In the genomic region with DNA sequence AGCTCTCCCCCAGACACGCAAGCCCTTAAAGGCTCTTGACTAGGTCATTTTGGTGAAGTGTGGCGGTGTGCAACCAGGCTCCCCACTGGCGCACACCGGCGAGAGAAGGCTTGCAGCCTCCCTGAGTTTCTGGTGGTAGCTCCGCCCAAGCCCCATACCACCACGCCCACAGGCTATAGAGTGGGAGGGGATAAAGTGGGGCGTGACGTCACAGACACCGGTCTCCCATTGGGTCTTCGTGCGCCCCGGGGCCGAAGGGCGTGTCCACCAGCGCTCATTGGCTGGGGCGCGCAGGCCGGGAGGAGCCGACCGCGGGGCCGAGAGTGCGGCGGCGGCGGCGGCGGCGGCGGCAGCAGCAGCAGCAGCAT, we compare ENCODE assay signal across 8 mouse cellular contexts. TPM values are rescaled to one million over a fixed set of nuclear protein-coding genes. Genes with fewer than 3 reads are reported as not detected.
DNase-seq lines count a peak whose midpoint lies in the region; ATAC-seq and TF ChIP-seq lines count a peak whose summit lies in the region.

A gene (plus strand): TSS at position 277 of the 368 bp plus-strand sequence.

- no peak for TF ChIP-seq CTCF in ES-Bruce4 (IDR thresholded peaks at IDR 0.05; ENCODE audit: low read depth, low read length)
- TF ChIP-seq CTCF in liver, postnatal 0 days (IDR thresholded peaks at IDR 0.05; ENCODE audit: low read depth) = no peak

- ATAC-seq in cerebellum, adult (ENCODE audit: insufficient number of reproducible peaks, low FRiP score, low TSS enrichment) = peak; percentile 94
- ATAC-seq in forebrain, embryonic 13.5 days = peak; percentile 99
- ATAC-seq in liver, postnatal 0 days = peak; percentile 99
- ATAC-seq in neural tube, embryonic 14.5 days (ENCODE audit: low read depth) = peak; percentile 98

- peak; percentile 99 for DNase-seq in heart, postnatal 10 days
- DNase-seq in large intestine, adult 2 months (ENCODE audit: low read depth, low spot score) = peak; percentile 83
- peak; percentile 99 for DNase-seq in liver, postnatal 0 days
- peak; percentile 99 for DNase-seq in testis, postnatal 10 days (ENCODE audit: low spot score)

- peaks cover 28% of the 10 kb centered on the region for H3K9me3 ChIP-seq in ES-Bruce4 (replicated peaks; ENCODE audit: control insufficient read depth, insufficient read depth, low read length, poor library complexity, severe bottlenecking)
- no peaks in the 10 kb centered on the region for H3K9me3 ChIP-seq in forebrain, embryonic 13.5 days (replicated peaks)
- no peaks in the 10 kb centered on the region for H3K9me3 ChIP-seq in liver, postnatal 0 days (ENCODE audit: low read length)
- no peaks in the 10 kb centered on the region for H3K9me3 ChIP-seq in neural tube, embryonic 14.5 days (ENCODE audit: control insufficient read depth, low read length)

- H3K27ac ChIP-seq in ES-Bruce4 (ENCODE audit: insufficient read depth, low read length) = peak within 1 kb of the TSS; percentile 31
- H3K27ac ChIP-seq in forebrain, embryonic 13.5 days = peak within 1 kb of the TSS; percentile 74
- H3K27ac ChIP-seq in liver, postnatal 0 days (ENCODE audit: low read depth) = peak within 1 kb of the TSS; percentile 90
- peak within 1 kb of the TSS; percentile 88 for H3K27ac ChIP-seq in neural tube, embryonic 14.5 days (ENCODE audit: low read depth, low read length)

- 0 out of 2 replicates have a peak, but pooled peaks have one; percentile 43 for TF ChIP-seq EP300 in ES-Bruce4 (IDR thresholded peaks at IDR 0.05; ENCODE audit: insufficient read depth, low read depth, low read length)
- no peak for TF ChIP-seq EP300 in liver, postnatal 0 days (IDR thresholded peaks at IDR 0.05; ENCODE audit: low read depth)

- H3K9ac ChIP-seq in ES-Bruce4 (ENCODE audit: low read depth, poor library complexity, severe bottlenecking) = peak within 1 kb of the TSS; percentile 89
- peak within 1 kb of the TSS; percentile 83 for H3K9ac ChIP-seq in forebrain, embryonic 13.5 days
- peak within 1 kb of the TSS; percentile 83 for H3K9ac ChIP-seq in liver, postnatal 0 days (replicated peaks)
- H3K9ac ChIP-seq in neural tube, embryonic 14.5 days (replicated peaks; ENCODE audit: low read depth, low read length) = peak within 1 kb of the TSS; percentile 86

- H3K4me2 ChIP-seq in forebrain, embryonic 13.5 days = peak within 1 kb of the TSS; percentile 95
- peak within 1 kb of the TSS; percentile 99 for H3K4me2 ChIP-seq in liver, postnatal 0 days (ENCODE audit: low read depth, low read length)
- peak within 1 kb of the TSS; percentile 100 for H3K4me2 ChIP-seq in neural tube, embryonic 14.5 days (ENCODE audit: low read depth, low read length)

- TF ChIP-seq POLR2A in ES-Bruce4 (IDR thresholded peaks at IDR 0.05; ENCODE audit: insufficient read depth, low read length) = no peak

- peak within 1 kb of the TSS; percentile 77 for H3K4me3 ChIP-seq in ES-Bruce4 (ENCODE audit: low read depth, low read length)
- peak within 1 kb of the TSS; percentile 63 for H3K4me3 ChIP-seq in forebrain, embryonic 13.5 days
- peak within 1 kb of the TSS; percentile 85 for H3K4me3 ChIP-seq in liver, postnatal 0 days (ENCODE audit: low read depth, low read length)
- H3K4me3 ChIP-seq in neural tube, embryonic 14.5 days (ENCODE audit: low read depth, low read length) = peak within 1 kb of the TSS; percentile 80

- no peaks in the 10 kb centered on the region for H3K4me1 ChIP-seq in ES-Bruce4 (ENCODE audit: control insufficient read depth, insufficient read depth, low read length)
- peaks cover 12% of the 10 kb centered on the region for H3K4me1 ChIP-seq in forebrain, embryonic 13.5 days
- peaks cover 14% of the 10 kb centered on the region for H3K4me1 ChIP-seq in liver, postnatal 0 days (ENCODE audit: insufficient read depth)
- H3K4me1 ChIP-seq in neural tube, embryonic 14.5 days (ENCODE audit: control insufficient read depth, insufficient read depth, low read length) = peaks cover 5% of the 10 kb centered on the region; the same call in 1 of the 2 replicates

- H3K36me3 ChIP-seq in ES-Bruce4 (ENCODE audit: control insufficient read depth, insufficient read depth, low read length, poor library complexity, severe bottlenecking) = no peaks in the 10 kb centered on the region
- H3K36me3 ChIP-seq in forebrain, embryonic 13.5 days (ENCODE audit: poor library complexity, severe bottlenecking) = peaks cover 6% of the 10 kb centered on the region; the same call in 1 of the 2 replicates
- no peaks in the 10 kb centered on the region for H3K36me3 ChIP-seq in liver, postnatal 0 days (replicated peaks; ENCODE audit: insufficient read depth, low read length)
- no peaks in the 10 kb centered on the region for H3K36me3 ChIP-seq in neural tube, embryonic 14.5 days (ENCODE audit: control insufficient read depth, insufficient read depth, low read length)

- intact Hi-C loops in heart, postnatal 10 days (cut with DNase I) = no loop called here

- under 1% methylated on average over 31 of the region's 31 CpGs for WGBS in forebrain, embryonic 13.5 days
- WGBS in large intestine, adult 2 months = under 1% methylated on average over 30 of the region's 31 CpGs
- WGBS in liver, postnatal 0 days (ENCODE audit: insufficient replicate concordance) = 0% methylated on average over 23 of the region's 31 CpGs
- 0% methylated on average over 23 of the region's 31 CpGs for WGBS in neural tube, embryonic 14.5 days

- H3K27me3 ChIP-seq in ES-Bruce4 (ENCODE audit: control insufficient read depth, insufficient read depth, low read length, poor library complexity, severe bottlenecking) = 0 out of 2 replicates have a peak, but pooled peaks cover 3% of the 10 kb centered on the region
- H3K27me3 ChIP-seq in forebrain, embryonic 13.5 days = peaks cover 19% of the 10 kb centered on the region; the same call in 1 of the 2 replicates
- H3K27me3 ChIP-seq in liver, postnatal 0 days (ENCODE audit: insufficient read depth, low read length) = peaks cover 7% of the 10 kb centered on the region; the same call in 1 of the 2 replicates
- no peaks in the 10 kb centered on the region for H3K27me3 ChIP-seq in neural tube, embryonic 14.5 days (ENCODE audit: control insufficient read depth, insufficient read depth, low read length)

RNA-seq across cellular contexts. Expression of the gene that starts here (rescaled TPM):
- polyA plus RNA-seq in ES-Bruce4 (2011; ENCODE audit: insufficient read depth, insufficient read length, low read depth, missing spikeins) = 7.0 and 10.9 TPM in 2 replicates
- 10.9 and 12.4 TPM in 2 replicates for polyA plus RNA-seq in forebrain, embryonic 13.5 days (2015; fragmentation: Nextera tagmentation; extraction: Ambion mirVana)
- total RNA-seq in heart, postnatal 10 days (2021) = 10 to 100 TPM; 46.3 to 54.2 TPM
- 8.1 and 9.8 TPM in 2 replicates for polyA plus RNA-seq in large intestine, adult 2 months (2012; rRNA removed)
- 9.0 and 11.9 TPM in 2 replicates for polyA plus RNA-seq in liver, postnatal 0 days (2015; fragmentation: Nextera tagmentation; extraction: Ambion mirVana)
- 54.5 and 55.8 TPM in 2 replicates for polyA plus RNA-seq in neural tube, embryonic 14.5 days (2014; fragmentation: Nextera tagmentation; extraction: Ambion mirVana)

Comparison
In these comparisons a context has a peak if more than half of its experiments do, and no peak if none do; other contexts are left out.
1. Peak in every context shown above with its lines: DNase-seq, ATAC-seq, H3K4me3 ChIP-seq and H3K27ac ChIP-seq.
2. H3K27ac ChIP-seq: peak in every context shown above with its lines; median percentile 90 in liver, postnatal 0 days; 88 in neural tube, embryonic 14.5 days; 74 in forebrain, embryonic 13.5 days; 31 in ES-Bruce4.